8 mouse cellular contexts compared by ENCODE assay signal in the genomic region with DNA sequence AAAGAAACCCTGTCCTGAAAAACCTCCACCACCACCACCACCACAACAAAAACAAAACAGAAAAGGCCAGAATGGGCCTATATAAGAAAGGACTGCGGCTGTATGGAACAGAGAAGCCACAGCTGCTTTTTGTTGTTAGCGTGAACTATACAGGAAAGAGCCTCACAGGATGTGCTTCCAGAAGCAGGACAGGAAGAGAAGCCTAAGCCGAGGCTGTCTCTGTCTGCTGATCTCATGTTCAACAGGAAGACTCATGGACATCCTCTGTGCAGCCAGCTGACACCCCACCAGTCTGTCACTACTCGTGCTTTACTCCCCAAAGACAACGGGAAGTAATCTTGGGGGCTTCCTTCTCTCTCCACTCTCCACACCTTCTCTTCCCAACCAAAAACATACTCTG. TPM values are rescaled to one million over a fixed set of nuclear protein-coding genes. Genes with fewer than 3 reads are reported as not detected.
A peak's percentile ranks its signal among the peaks of the same experiment; 100 is the strongest.
DNase-seq lines count a peak whose midpoint lies in the region; ATAC-seq and TF ChIP-seq lines count a peak whose summit lies in the region.
"Had no signal": no experiment of that assay in that cellular context is flagged by ENCODE, and none has a peak within 500 bp of the region (broad histone marks: within the 10 kb centered on the region; RNA-seq: fewer than 3 reads in every experiment).

No protein-coding gene starts in this region.

- no peak for TF ChIP-seq POLR2A in thymus, adult 2 months (IDR thresholded peaks at IDR 0.05; ENCODE audit: control insufficient read depth, extremely low read depth, insufficient read depth, low read length, poor library complexity)

- H3K9ac ChIP-seq in intestine, embryonic 15.5 days, result no peak overlapping the region
- no peak overlapping the region for H3K9ac ChIP-seq in liver, embryonic 13.5 days
- H3K9ac ChIP-seq: limb, embryonic 12.5 days had no signal

- H3K4me2 ChIP-seq in intestine, embryonic 15.5 days (replicated peaks), result no peak overlapping the region
- H3K4me2 ChIP-seq in liver, embryonic 13.5 days, result no peak overlapping the region
- H3K4me2 ChIP-seq: limb, embryonic 12.5 days had no signal

- DNase-seq in thymus, adult 2 months, result peak; percentile 6
- no peak for DNase-seq in thymus, postnatal 36 days
- no peak for DNase-seq in liver, embryonic 13.5 days
- peak; percentile 21 for DNase-seq in thymus, postnatal 4 days
- DNase-seq in spleen, adult 12 weeks (ENCODE audit: low spot score), result no peak
- DNase-seq in spleen, postnatal 10 days (ENCODE audit: low spot score in 2 of 2), result no peak

- peaks cover 5% of the 10 kb centered on the region for H3K4me1 ChIP-seq in thymus, adult 2 months (replicated peaks; ENCODE audit: control insufficient read depth, insufficient read depth, low read length)
- H3K4me1 ChIP-seq in intestine, embryonic 15.5 days (replicated peaks), result no peaks in the 10 kb centered on the region
- H3K4me1 ChIP-seq in liver, embryonic 13.5 days (replicated peaks), result no peaks in the 10 kb centered on the region; the same call in 1 of the 2 replicates
- H3K4me1 ChIP-seq: limb, embryonic 12.5 days had no signal

- no peak overlapping the region for H3K4me3 ChIP-seq in thymus, adult 2 months (ENCODE audit: control insufficient read depth, insufficient read depth, low read length)
- no peak overlapping the region for H3K4me3 ChIP-seq in intestine, embryonic 15.5 days (replicated peaks)
- H3K4me3 ChIP-seq in liver, embryonic 13.5 days (replicated peaks), result no peak overlapping the region
- H3K4me3 ChIP-seq: limb, embryonic 12.5 days had no signal

- H3K27ac ChIP-seq in thymus, adult 2 months (ENCODE audit: control insufficient read depth, insufficient read depth, low read length), result no peak overlapping the region
- 0 out of 2 replicates have a peak overlapping the region, but pooled peaks have one; percentile 32 for H3K27ac ChIP-seq in intestine, embryonic 15.5 days
- H3K27ac ChIP-seq in liver, embryonic 13.5 days, result peak overlapping the region; percentile 3; the same call in 1 of the 2 replicates
- H3K27ac ChIP-seq: limb, embryonic 12.5 days had no signal

- no peaks in the 10 kb centered on the region for H3K27me3 ChIP-seq in thymus, adult 2 months (ENCODE audit: control insufficient read depth, insufficient read depth, low read length)
- no peaks in the 10 kb centered on the region for H3K27me3 ChIP-seq in intestine, embryonic 15.5 days (replicated peaks)
- H3K27me3 ChIP-seq in liver, embryonic 13.5 days, result no peaks in the 10 kb centered on the region
- H3K27me3 ChIP-seq: limb, embryonic 12.5 days had no signal

- no peak for ATAC-seq in intestine, embryonic 15.5 days
- no peak for ATAC-seq in liver, embryonic 13.5 days (ENCODE audit: low read depth)

- H3K9me3 ChIP-seq in intestine, embryonic 15.5 days, result no peaks in the 10 kb centered on the region
- no peaks in the 10 kb centered on the region for H3K9me3 ChIP-seq in liver, embryonic 13.5 days (replicated peaks)
- H3K9me3 ChIP-seq: limb, embryonic 12.5 days had no signal

- H3K36me3 ChIP-seq in thymus, adult 2 months (ENCODE audit: control insufficient read depth, insufficient read depth, low read length), result no peaks in the 10 kb centered on the region
- peaks cover 21% of the 10 kb centered on the region for H3K36me3 ChIP-seq in intestine, embryonic 15.5 days
- H3K36me3 ChIP-seq in liver, embryonic 13.5 days, result peaks cover 71% of the 10 kb centered on the region

- TF ChIP-seq CTCF in thymus, adult 2 months (IDR thresholded peaks at IDR 0.05; ENCODE audit: borderline replicate concordance, control insufficient read depth, extremely low read depth, insufficient read depth, low read length, poor library complexity), result no peak

- 36% methylated on average over 5 of the region's 5 CpGs for WGBS in thymus, adult 2 months
- WGBS in intestine, embryonic 15.5 days, result 63% methylated on average over 5 of the region's 5 CpGs
- WGBS in liver, embryonic 13.5 days (ENCODE audit: insufficient replicate concordance), result 55% methylated on average over 5 of the region's 5 CpGs

RNA-seq across cellular contexts. Expression of a gene that starts 57.3 kb away (rescaled TPM):
- polyA plus RNA-seq in thymus, adult 2 months (2012; rRNA removed), result 148 and 157 TPM in 2 replicates
- 140 and 170 TPM in 2 replicates for polyA plus RNA-seq in intestine, embryonic 15.5 days (2015; fragmentation: Nextera tagmentation; extraction: Ambion mirVana)
- polyA plus RNA-seq in liver, embryonic 13.5 days (2015; fragmentation: Nextera tagmentation; extraction: Ambion mirVana), result 29.5 and 38.3 TPM in 2 replicates

Comparison
In these comparisons a context has a peak if more than half of its experiments do, and no peak if none do; other contexts are left out.
1. DNase-seq: peak in thymus, adult 2 months (single experiment) and thymus, postnatal 4 days (single experiment); none in thymus, postnatal 36 days (0 of 2), liver, embryonic 13.5 days (single experiment), spleen, adult 12 weeks (single experiment) and spleen, postnatal 10 days (0 of 2).